In genomic region chr1:189099121-189099520, GRCm38 (mm10) we compare ENCODE assay signal across 20 mouse cellular contexts.
"Had no signal": no experiment of that assay in that cellular context is flagged by ENCODE, and none has a peak within 500 bp of the region (broad histone marks: within the 10 kb centered on the region; RNA-seq: fewer than 3 reads in every experiment).

No protein-coding gene starts in this region.

- H3K4me3 ChIP-seq: left cerebral cortex, adult 2 months; lung, embryonic 15.5 days; megakaryocyte, embryonic 14.5 days; midbrain, embryonic 10.5 days; midbrain, embryonic 13.5 days; myocyte; neural tube, embryonic 13.5 days had no signal

- H3K27ac ChIP-seq: left cerebral cortex, adult 2 months; liver, embryonic 14.5 days; lung, embryonic 15.5 days; macrophage; midbrain, embryonic 10.5 days; midbrain, embryonic 13.5 days; neural tube, embryonic 13.5 days had no signal

- H3K9ac ChIP-seq: liver, embryonic 14.5 days; lung, embryonic 15.5 days; midbrain, embryonic 13.5 days; neural tube, embryonic 13.5 days had no signal

- H3K9me3 ChIP-seq: lung, embryonic 15.5 days; midbrain, embryonic 10.5 days; midbrain, embryonic 13.5 days; neural tube, embryonic 13.5 days had no signal

- ATAC-seq: midbrain, embryonic 13.5 days; midbrain, embryonic 16.5 days had no signal

- H3K27me3 ChIP-seq: lung, embryonic 15.5 days; megakaryocyte, embryonic 14.5 days; midbrain, embryonic 13.5 days; neural tube, embryonic 13.5 days had no signal

- H3K36me3 ChIP-seq: lung, embryonic 15.5 days; midbrain, embryonic 10.5 days; midbrain, embryonic 13.5 days; neural tube, embryonic 13.5 days had no signal

- H3K4me2 ChIP-seq: lung, embryonic 15.5 days; midbrain, embryonic 13.5 days; neural tube, embryonic 13.5 days had no signal

- H3K4me1 ChIP-seq: lung, embryonic 15.5 days; megakaryocyte, embryonic 14.5 days; midbrain, embryonic 10.5 days; midbrain, embryonic 13.5 days; neural tube, embryonic 13.5 days had no signal

- DNase-seq: kidney, adult 8-10 months; layer of hippocampus, postnatal 36 days; lung, adult 18-20 months; lung, postnatal 14 days; retina, postnatal 1 day; right cerebral cortex, postnatal 25 days; spleen, adult 18-20 months; thymus, adult 18-20 months; thymus, postnatal 14 days; thymus, postnatal 4 days had no signal
